Mouse (Mus musculus) left cerebral cortex, adult 2 months (tissue): ENCODE data around the gene Hyal3. TPM values are rescaled to one million over a fixed set of nuclear protein-coding genes. Genes with fewer than 3 reads are reported as not detected.

Experiments used
- DNase-seq, 2 experiments: peaks; one replicate each; pipeline ENCODE4 v3.0.0; 2021 to 2022; ENCODE audit warnings: low spot score in 2 of 2, mixed read lengths in 1 of 2; ENCODE audit errors: extremely low spot score in 1 of 2
- H3K27ac ChIP-seq: fragments of 200-600 bp; 2 replicates; pipeline ENCODE4 v1.8.1; 2022
- H3K4me3 ChIP-seq: fragments of 200-600 bp; 2 replicates; pipeline ENCODE4 v1.8.1; 2022
- CTCF ChIP-seq: fragments of 200-600 bp; IDR thresholded peaks from 2 replicates; pipeline ENCODE4 v1.8.1; 2022; ENCODE audit warnings: antibody characterized with exemption, mild to moderate bottlenecking, moderate library complexity
- intact Hi-C: fragments of 180-260 bp; cut with DNase I; formaldehyde crosslinking; loops from one replicate; pipeline ENCODE4 v1.15.1; 2025
- total RNA-seq, 2 experiments: library from RNA; stranded (reverse); gene quantifications; 2 replicates each; pipeline ENCODE4 v1.2.3; 2021

The Hyal3 gene
- total RNA-seq, 2 experiments from 2014 or later, result 0.97 to 1.2 TPM

DNA sequence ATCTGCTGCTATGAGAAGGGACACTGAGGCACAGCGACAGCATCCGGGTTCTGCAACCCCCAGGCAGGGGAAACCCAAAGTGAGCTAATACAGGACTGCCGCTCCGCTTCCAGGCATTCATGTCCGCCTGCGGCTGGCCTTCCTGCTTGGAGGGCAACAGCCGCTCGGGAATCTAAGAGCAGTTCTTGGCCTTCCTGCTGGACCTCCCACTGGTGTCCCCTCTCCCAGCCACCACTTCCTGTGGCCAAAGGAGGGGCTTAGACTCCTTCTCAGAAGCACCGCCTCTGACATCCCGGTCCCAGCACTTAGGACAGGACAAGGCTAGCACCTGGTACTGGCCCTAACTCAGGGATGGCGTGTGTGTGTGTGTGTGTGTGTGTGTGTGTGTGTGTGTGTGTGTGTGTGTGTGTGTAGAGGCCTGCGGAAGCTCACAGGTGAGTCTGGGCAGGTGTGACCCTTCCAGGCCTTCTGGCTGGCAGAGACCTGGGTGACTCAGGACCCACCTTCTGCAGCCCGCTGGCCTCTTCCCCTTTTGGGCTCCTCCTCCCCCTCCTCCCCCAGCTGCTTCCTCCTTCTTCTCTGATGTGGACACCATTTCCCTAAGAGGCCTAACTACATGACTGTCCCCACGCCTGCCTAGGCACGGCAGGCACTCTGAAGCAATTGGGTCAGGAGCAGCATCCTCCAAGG is 48.2 kb downstream of the Hyal3 start:
- Histone ChIP-seq H3K4me3 (no peak overlapping the region), H3K27ac (peak overlapping the region; percentile 79)
- no peak for DNase-seq
- TF ChIP-seq CTCF, result no peak
- intact Hi-C loops, result no loop called here

DNA sequence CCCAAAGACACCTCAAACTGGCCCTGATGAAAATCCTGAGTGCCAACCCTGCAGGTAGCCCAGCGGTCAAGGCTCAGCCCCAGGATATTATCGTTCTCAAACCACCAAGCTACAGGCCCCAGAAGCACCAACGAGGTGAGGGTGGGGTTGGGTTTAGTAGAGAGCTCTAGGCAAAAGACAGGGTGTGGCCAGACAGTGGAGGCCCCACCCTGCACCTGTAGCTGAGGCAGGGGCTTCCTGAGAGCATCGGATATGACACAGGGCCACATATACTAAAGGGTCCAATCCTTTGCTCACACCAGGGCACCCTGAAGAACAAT is 48.8 kb downstream of the Hyal3 start:
- TF ChIP-seq CTCF, result no peak
- intact Hi-C loops, result no loop called here
- Histone ChIP-seq H3K4me3 (0 out of 2 replicates have a peak overlapping the region, but pooled peaks have one; percentile 11), H3K27ac (peak overlapping the region; percentile 70)
- DNase-seq, result no peak

DNA sequence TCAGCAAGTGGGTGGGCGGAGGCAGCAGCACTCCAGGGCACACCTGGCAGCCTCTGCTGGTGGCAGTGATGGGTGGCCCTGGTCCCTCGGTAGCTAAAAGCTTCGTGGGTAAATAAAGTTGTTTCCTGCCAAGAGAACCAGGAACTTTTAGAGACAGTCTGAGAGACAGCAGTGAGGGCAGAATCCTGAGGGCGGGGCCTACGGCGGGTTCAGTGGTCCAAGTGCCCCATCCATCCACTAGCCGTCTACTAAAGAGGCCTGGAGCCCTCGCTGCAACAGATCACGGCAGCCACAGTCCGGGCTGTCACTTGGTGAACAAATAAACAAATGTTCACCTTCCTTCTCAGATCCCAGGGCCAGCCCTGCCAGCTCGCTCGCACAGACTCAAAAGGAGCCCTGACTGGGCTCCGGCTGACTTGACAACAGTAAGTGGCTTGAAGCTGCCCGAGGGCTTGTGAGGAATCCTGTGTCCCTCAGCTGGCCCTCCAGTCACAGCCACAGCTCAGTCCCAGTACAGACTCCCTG is 49.3 kb downstream of the Hyal3 start:
- Histone ChIP-seq H3K4me3 (0 out of 2 replicates have a peak overlapping the region, but pooled peaks have one; percentile 14), H3K27ac (peak overlapping the region; percentile 70)
- intact Hi-C loops, result no loop called here
- TF ChIP-seq CTCF, result no peak
- no peak for DNase-seq

DNA sequence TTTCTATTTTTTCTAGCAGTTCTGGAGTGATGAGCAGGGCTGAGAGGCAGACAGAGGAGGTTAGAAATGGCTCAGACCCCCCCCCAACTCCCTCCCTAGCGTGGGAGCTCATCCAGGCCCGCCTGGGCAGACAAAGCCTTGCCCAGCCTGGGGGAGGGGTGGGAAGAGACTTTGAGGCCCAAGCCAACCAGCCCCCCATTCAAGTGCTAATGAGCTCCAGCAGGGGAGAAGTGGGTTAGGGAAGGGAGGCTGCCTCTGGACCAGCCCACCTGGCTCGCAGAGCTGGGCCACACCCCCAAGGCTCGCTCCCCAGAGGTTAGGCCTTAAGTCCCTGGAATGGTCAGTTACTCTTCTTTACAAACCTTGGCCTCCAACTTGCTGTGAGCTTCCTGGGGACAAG is 50.0 kb downstream of the Hyal3 start:
- H3K4me3 ChIP-seq, result no peak overlapping the region
- intact Hi-C loops, result no loop called here
- peak overlapping the region; percentile 70 for H3K27ac ChIP-seq
- peak in 1 of 2 experiments; percentile 59 for DNase-seq
- no peak for TF ChIP-seq CTCF

DNA sequence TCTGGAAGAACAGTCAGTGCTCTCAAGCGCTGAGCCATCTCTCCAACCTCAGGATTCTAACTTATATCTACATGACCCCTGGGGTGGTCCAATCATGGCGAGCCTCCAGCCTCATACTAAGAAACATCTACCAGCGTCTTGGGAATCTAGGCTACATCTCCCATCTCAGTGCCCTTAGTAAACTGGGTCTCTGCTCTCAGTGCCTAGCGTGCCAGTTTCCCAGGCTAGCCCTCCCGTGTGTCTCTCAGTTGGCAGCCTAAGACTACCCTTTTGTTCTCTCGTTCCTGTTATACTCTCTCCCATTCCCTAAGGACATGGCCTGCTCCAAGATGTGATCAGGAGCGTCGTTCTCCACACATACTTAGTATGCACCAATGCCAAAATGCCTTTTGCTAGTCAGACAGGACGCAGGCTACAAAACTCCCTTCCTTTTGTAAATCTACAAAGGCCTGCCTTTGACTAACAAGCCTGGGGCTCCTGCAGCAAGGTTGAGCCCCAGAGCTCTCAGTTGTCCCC is 50.8 kb downstream of the Hyal3 start:
- no peak for TF ChIP-seq CTCF
- H3K27ac ChIP-seq, result peak overlapping the region; percentile 87
- no peak overlapping the region for H3K4me3 ChIP-seq
- DNase-seq, result no peak
- intact Hi-C loops, result no loop called here

DNA sequence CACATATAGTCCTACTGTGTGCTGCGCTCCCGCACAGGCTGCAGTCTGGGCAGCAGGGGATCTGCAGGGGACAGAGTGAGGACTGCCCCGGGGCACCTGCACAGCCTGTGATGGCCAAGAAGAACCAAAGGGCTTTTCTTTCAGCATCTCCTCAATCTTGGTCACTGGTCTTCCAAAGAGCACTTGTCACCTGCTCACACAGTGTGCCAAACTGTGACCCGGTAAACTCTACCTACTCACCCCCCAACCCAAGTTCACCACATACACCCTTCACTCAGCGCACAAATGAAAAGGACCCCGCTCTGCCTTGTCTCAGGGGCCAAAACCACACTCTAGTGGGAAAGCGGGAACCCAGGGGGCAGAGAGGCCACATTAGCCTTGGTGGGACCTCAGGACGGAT is 51.2 kb downstream of the Hyal3 start:
- intact Hi-C loops, result no loop called here
- TF ChIP-seq CTCF, result no peak
- H3K4me3 ChIP-seq, result no peak overlapping the region
- peak overlapping the region; percentile 87 for H3K27ac ChIP-seq
- no peak for DNase-seq

DNA sequence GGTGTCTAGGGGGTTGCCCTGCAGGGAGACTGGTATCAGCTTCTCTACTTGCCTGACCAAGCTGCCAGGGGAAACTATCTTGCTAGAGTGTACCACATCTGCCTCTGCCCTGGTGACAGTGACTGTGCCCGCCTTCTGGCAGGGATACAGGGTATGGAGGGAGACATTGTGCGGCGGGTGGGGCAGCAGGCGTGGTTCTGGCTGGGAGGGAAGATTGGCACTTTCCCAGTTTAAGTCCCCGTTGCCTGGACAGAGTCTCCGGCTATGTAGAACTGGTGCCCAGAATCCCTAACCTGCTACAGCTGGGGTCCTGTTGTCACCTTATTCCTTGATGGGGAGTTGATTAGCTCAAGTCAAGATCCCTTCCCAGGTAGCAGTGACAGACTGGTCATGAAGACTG is 51.9 kb downstream of the Hyal3 start:
- H3K4me3 ChIP-seq, result peak overlapping the region; percentile 84
- DNase-seq, result peak in 1 of 2 experiments; percentile 50
- H3K27ac ChIP-seq, result peak overlapping the region; percentile 87
- TF ChIP-seq CTCF, result no peak
- intact Hi-C loops, result no loop called here

DNA sequence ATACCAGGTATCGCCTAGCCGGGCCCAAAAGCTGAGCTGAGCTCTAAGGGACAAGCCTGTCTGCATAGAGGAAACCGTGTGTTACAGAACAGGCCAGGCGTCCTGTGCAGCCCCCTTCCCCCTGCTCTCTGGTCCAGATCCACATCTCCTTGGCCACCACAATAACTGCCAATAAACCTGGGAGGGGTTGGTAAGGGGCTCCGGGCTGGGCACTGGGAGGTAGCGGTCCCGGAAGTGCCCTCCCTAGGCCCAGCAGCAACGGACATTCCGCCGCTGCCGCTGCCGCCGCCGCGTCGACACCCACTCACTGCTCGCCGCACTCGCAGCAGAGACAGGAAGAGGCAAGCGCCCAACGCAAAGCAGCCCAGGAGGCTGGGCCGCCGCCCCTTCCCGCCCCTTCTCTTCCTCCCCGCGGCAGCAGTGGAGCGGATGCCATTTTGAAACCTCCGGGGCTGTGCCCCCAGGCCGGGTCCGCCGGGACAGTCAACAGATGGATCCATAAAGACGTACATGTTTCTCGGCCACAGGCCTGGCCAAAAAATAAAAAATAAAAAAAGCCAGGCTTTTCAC is 52.6 kb downstream of the Hyal3 start:
- Histone ChIP-seq H3K27ac (peak overlapping the region; percentile 87), H3K4me3 (peak overlapping the region; percentile 84)
- TF ChIP-seq CTCF, result no peak
- intact Hi-C loops, result no loop called here
- peak; percentile 73 to 83 for DNase-seq

DNA sequence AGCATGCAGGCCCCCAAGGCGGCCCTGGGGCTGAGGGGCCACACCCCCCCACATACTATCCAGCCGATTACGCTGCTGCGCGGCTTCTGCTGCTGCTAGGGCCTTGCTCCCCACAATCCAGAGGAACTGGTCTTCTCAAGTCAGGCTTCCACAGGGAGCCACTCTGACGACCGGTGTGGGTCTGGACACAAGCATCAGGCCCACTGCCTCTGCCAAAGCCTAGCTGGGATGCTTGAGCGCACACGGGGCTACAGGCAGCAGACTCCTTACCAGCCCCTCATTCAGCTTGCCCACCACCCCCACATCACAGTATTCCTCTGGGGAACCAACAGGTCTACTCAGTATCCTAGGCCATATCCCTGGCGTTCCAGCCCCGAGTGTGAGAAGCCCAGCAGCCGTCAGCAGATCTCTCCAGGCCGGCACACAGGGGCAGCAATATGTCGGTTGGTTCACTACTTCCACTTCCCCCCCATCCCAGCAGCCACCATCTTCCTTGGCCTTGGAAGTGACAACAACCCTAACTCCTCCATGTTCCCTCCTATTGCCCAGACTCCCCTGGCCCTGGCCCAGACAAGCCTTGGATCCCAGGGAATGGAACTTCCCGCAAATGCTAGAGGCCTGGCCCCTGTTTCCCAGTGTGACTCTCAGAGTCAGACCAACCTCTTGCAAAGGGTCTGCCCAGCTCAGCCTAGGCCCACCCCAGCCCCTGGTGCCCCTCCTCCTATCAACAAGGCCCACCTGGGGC is 53.2 kb downstream of the Hyal3 start:
- intact Hi-C loops, result loop anchor here (1.0 kb wide), 1 partner anchor 22 kb away; no protein-coding TSS in a partner anchor
- DNase-seq, result no peak
- TF ChIP-seq CTCF, result no peak
- Histone ChIP-seq H3K4me3 (peak overlapping the region; percentile 84), H3K27ac (peak overlapping the region; percentile 87)

DNA sequence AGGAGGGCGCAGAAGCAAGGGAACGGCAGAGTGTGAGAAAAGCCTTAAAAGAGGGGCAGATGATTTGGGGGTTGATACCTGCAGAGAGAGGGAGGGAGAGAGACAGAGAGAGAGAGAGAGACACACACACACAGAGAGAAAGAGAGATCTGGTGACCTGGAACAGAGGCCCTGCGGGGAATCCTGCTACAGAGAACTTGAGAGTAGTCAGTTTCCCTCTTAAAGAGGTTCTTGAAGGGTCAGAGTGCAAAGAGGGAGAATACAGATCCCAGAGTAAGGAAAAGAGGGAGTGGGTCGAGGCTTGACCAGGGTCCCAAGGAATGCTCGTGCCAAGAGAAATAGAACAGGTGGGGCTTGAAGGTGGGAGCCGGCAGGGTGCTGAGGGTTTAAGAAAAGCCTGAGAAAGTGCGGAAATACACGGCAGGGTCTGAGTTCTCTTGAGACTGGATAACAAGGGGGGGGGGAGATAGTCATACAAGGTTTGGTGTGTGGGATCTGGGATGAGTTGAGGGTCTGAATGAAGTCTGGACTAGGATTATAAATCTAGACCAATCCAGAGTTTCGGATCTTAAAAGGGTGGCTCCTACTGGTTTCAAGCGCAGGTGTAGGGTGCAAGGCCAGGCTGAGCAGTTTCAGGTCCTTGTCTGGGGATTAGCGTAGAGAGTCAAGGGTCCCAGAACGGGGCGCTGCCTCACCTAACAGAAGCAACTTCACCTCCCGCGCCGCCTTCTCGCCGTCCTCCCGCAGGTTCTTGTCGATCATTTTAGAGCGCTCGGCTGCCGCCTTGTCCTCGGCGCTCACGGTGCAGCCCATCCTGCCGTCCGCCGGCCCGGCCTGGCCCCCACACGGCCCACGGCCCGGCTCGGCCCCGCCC is 54.0 kb downstream of the Hyal3 start:
- Histone ChIP-seq H3K27ac (peak overlapping the region; percentile 87), H3K4me3 (peak overlapping the region; percentile 84)
- DNase-seq, result no peak
- intact Hi-C loops, result loop anchor here (1.0 kb wide), 1 partner anchor 22 kb away; no protein-coding TSS in a partner anchor
- TF ChIP-seq CTCF, result no peak

DNA sequence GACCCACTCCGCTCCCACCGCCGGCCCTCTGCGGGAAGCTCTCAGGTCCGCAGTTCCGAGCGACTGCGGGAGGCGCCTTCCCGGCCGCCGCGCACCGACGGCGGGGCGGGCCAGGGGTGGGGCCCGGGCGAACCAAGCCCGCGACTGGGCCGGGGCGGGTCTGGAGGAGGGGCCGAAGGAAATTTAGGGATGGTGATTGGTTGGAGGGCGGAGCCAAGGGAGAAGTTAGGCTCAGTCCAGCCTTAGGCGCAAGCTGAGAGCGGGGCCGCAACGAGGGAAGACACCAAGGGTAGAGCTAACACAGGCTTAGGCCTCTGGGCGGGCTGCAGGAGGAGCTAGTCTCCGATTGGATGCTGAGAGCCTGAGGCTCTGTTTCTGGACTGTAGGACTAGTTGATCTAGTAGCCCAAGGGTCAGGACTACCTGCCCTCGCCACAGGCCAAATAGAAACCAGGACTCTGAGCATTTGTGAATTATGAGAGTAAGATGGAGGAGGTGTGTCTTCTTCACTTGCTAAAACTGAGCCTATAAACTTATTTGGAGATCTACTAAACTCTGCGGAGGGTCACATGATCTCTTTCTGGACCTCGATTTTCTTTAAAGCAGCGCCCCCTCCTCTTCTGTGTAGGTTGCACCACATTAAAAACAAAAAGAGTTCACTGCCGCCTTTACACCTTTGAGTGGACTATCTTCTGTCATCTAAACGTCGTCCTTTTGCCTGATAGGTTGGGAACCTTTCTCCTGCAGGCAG is 54.8 kb downstream of the Hyal3 start, which contains the start of gene Gnai2:
Gene Gnai2 (minus strand): TSS at position 89 of the 750 bp plus-strand sequence.
- peak within 1 kb of the TSS; percentile 84 for H3K4me3 ChIP-seq
- H3K27ac ChIP-seq, result peak within 1 kb of the TSS; percentile 87
- TF ChIP-seq CTCF, result no peak; the same call in 1 of the 2 replicates
- intact Hi-C loops, result no loop called here
- DNase-seq, result peak; percentile 91 to 92

Other genes starting within 250 kb of the Hyal3 start
- 10 to 100 TPM; 18.6 to 21.5 TPM for gene Hemk1, start 242.5 kb upstream of the Hyal3 start, total RNA-seq
- gene 6430571L13Rik, start 240.2 kb upstream of the Hyal3 start, total RNA-seq, result 1 to 10 TPM; 4.3 to 4.4 TPM
- 10 to 100 TPM; 24.1 to 34.7 TPM for gene Cacna2d2, start 181.2 kb upstream of the Hyal3 start, total RNA-seq
- 10 to 100 TPM; 35.3 to 35.6 TPM for gene Tmem115, start 46.9 kb upstream of the Hyal3 start, total RNA-seq
- gene Cyb561d2, start 38.6 kb upstream of the Hyal3 start, total RNA-seq, result 10 to 100 TPM; 14.7 to 16.7 TPM
- gene Nprl2, start 38.6 kb upstream of the Hyal3 start, total RNA-seq, result 10 to 100 TPM; 39.7 to 48.3 TPM
- 1 to 10 TPM; 3.8 to 4.7 TPM for gene Zmynd10, start 33.5 kb upstream of the Hyal3 start, total RNA-seq
- 10 to 100 TPM; 19.7 to 20.5 TPM for gene Rassf1, start 29.3 kb upstream of the Hyal3 start, total RNA-seq
- gene Tusc2, start 17.6 kb upstream of the Hyal3 start, total RNA-seq, result 10 to 100 TPM; 91.0 to 99.1 TPM
- 10 to 100 TPM; 14.9 TPM for gene Hyal2, start 12.9 kb upstream of the Hyal3 start, total RNA-seq
- gene Hyal1, start 3.9 kb upstream of the Hyal3 start, total RNA-seq, result 1 to 10 TPM; 6.0 to 8.5 TPM
- 10 to 100 TPM; 11.3 to 12.6 TPM for gene Naa80, start 1.9 kb upstream of the Hyal3 start, total RNA-seq
- gene Ifrd2, start 6.8 kb downstream of the Hyal3 start, total RNA-seq, result 10 to 100 TPM; 10.5 to 10.9 TPM
- gene Sema3b, start 28.4 kb downstream of the Hyal3 start, total RNA-seq, result 1 to 10 TPM; 3.3 to 4.1 TPM
- gene Gnai2, start 54.5 kb downstream of the Hyal3 start, total RNA-seq, result 100 to 1,000 TPM; 201 to 213 TPM
- 10 to 100 TPM; 74.7 to 76.2 TPM for gene Slc38a3, start 88.7 kb downstream of the Hyal3 start, total RNA-seq
- gene Gnat1, start 98.9 kb downstream of the Hyal3 start, total RNA-seq, result under 1 TPM in 1 of 2 experiments, not detected in 1; 0.18 TPM
- 10 to 100 TPM; 17.3 to 17.7 TPM for gene Sema3f, start 129.7 kb downstream of the Hyal3 start, total RNA-seq
- 100 to 1,000 TPM; 146 to 147 TPM for gene Rbm5, start 190.2 kb downstream of the Hyal3 start, total RNA-seq